Mouse (Mus musculus) spleen, adult 2 months (tissue): Measurements from ENCODE around the gene B3galnt2. TPM values are rescaled to one million over a fixed set of nuclear protein-coding genes. Genes with fewer than 3 reads are reported as not detected.
A peak's percentile ranks its signal among the peaks of the same experiment; 100 is the strongest.

Experiments used
- DNase-seq, 2 experiments: peaks; one replicate each; pipeline versions ENCODE4 v3.0.0 to v3.0.0-alpha.2; 2012 to 2021; ENCODE audit warnings: low spot score in 2 of 2, low read depth in 1 of 2
- H3K27ac ChIP-seq: fragments of 200-500 bp; 2 replicates; pipeline ENCODE4 v1.5.1; 2012; ENCODE audit warnings: low read length, inconsistent platforms; ENCODE audit not compliant: insufficient read depth
- H3K27me3 ChIP-seq: fragments of 200-500 bp; 2 replicates; pipeline ENCODE4 v1.6.1; 2012; ENCODE audit warnings: mild to moderate bottlenecking, moderate library complexity, low read length, inconsistent platforms; ENCODE audit not compliant: control insufficient read depth, insufficient read depth
- H3K36me3 ChIP-seq: fragments of 200-500 bp; 2 replicates; pipeline ENCODE4 v1.6.1; 2012; ENCODE audit warnings: mild to moderate bottlenecking, low read length, inconsistent platforms; ENCODE audit not compliant: control insufficient read depth, insufficient read depth
- H3K4me1 ChIP-seq: fragments of 200-500 bp; 2 replicates; pipeline ENCODE4 v1.6.1; 2011; ENCODE audit warnings: inconsistent platforms; ENCODE audit not compliant: control insufficient read depth, insufficient read depth, insufficient read length
- H3K4me3 ChIP-seq: fragments of 200-500 bp; 2 replicates; pipeline ENCODE4 v1.5.1; 2011; ENCODE audit warnings: mild to moderate bottlenecking, inconsistent platforms; ENCODE audit not compliant: insufficient read depth, insufficient read length; ENCODE audit errors: extremely low read depth
- CTCF ChIP-seq: fragments of 200-500 bp; IDR thresholded peaks from 2 replicates; pipeline ENCODE4 v1.5.1; 2011; ENCODE audit warnings: mild to moderate bottlenecking, inconsistent platforms; ENCODE audit not compliant: insufficient read depth, insufficient read length, insufficient replicate concordance; ENCODE audit errors: extremely low read depth
- POLR2A ChIP-seq: fragments of 200-500 bp; IDR thresholded peaks from 2 replicates; pipeline ENCODE4 v1.6.1; 2011; ENCODE audit warnings: low read depth, low read length, inconsistent platforms
- WGBS: fragments of 180-500 bp; shearing (Covaris S2); methylation state at CpG from one replicate; pipeline ENCODE4 v1.1.7; 2018; 5-methylcytosine and 5-hydroxymethylcytosine counted together
- polyA plus RNA-seq: library from polyadenylated mRNA; depleted of rRNA; stranded (reverse); fragments of >200 nt; gene quantifications from 2 replicates; pipeline ENCODE4 v1.2.3, GENCODE M21; 2012; rRNA removed

Gene B3galnt2
- polyA plus RNA-seq, result 40.6 and 65.5 TPM in 2 replicates

GRCm38 (mm10) chr13:13953874-13954832, at the start of gene B3galnt2:
B3galnt2 (plus strand) TSS chr13:13954469.
- peak; percentile 96 to 98 for DNase-seq
- H3K27me3 ChIP-seq, result no peaks in the 10 kb centered on the region
- under 1% methylated on average over 77 of the region's 78 CpGs for WGBS
- peak within 1 kb of the TSS; percentile 81 for H3K4me3 ChIP-seq
- no peaks in the 10 kb centered on the region for H3K36me3 ChIP-seq
- TF ChIP-seq POLR2A (peak; percentile 74), CTCF (0 out of 2 replicates have a peak, but pooled peaks have one; percentile 2)
- peak within 1 kb of the TSS; percentile 63 for H3K27ac ChIP-seq
- no peaks in the 10 kb centered on the region for H3K4me1 ChIP-seq

- no peak for DNase-seq
- WGBS, result 65% methylated on average over 2 of the region's 2 CpGs
- TF ChIP-seq POLR2A (no peak), CTCF (no peak)
- H3K4me1 ChIP-seq, result no peaks in the 10 kb centered on the region
- H3K36me3 ChIP-seq, result no peaks in the 10 kb centered on the region
- H3K27me3 ChIP-seq, result no peaks in the 10 kb centered on the region
- no peak overlapping the region for H3K27ac ChIP-seq
- no peak overlapping the region for H3K4me3 ChIP-seq
Measured at GRCm38 (mm10) chr13:13911341-13911740, 42.9 kb upstream of the B3galnt2 start.

GRCm38 (mm10) chr13:13919396-13919795, 34.9 kb upstream of the B3galnt2 start:
- Histone ChIP-seq H3K4me1 (no peaks in the 10 kb centered on the region), H3K27me3 (no peaks in the 10 kb centered on the region; the same call in 1 of the 2 replicates), H3K27ac (no peak overlapping the region), H3K4me3 (no peak overlapping the region), H3K36me3 (no peaks in the 10 kb centered on the region)
- WGBS, result 94% methylated on average over 3 of the region's 3 CpGs
- no peak for TF ChIP-seq CTCF
- no peak for TF ChIP-seq POLR2A
- no peak for DNase-seq

GRCm38 (mm10) chr13:13922526-13922925, 31.7 kb upstream of the B3galnt2 start:
- Histone ChIP-seq H3K27me3 (no peaks in the 10 kb centered on the region; the same call in 1 of the 2 replicates), H3K27ac (no peak overlapping the region), H3K4me1 (no peaks in the 10 kb centered on the region), H3K36me3 (no peaks in the 10 kb centered on the region), H3K4me3 (no peak overlapping the region)
- TF ChIP-seq CTCF (no peak), POLR2A (no peak)
- DNase-seq, result no peak

GRCm38 (mm10) chr13:13929982-13930381, 24.3 kb upstream of the B3galnt2 start:
- no peaks in the 10 kb centered on the region for H3K4me1 ChIP-seq
- no peak overlapping the region for H3K27ac ChIP-seq
- WGBS, result 87% methylated on average over 2 of the region's 2 CpGs
- DNase-seq, result no peak
- H3K27me3 ChIP-seq, result no peaks in the 10 kb centered on the region
- no peaks in the 10 kb centered on the region for H3K36me3 ChIP-seq
- TF ChIP-seq POLR2A (no peak), CTCF (no peak)
- no peak overlapping the region for H3K4me3 ChIP-seq

GRCm38 (mm10) chr13:13954931-13955330, 662 bp downstream of the B3galnt2 start:
- Histone ChIP-seq H3K27me3 (no peaks in the 10 kb centered on the region), H3K4me3 (peak overlapping the region; percentile 81), H3K4me1 (no peaks in the 10 kb centered on the region), H3K27ac (peak overlapping the region; percentile 47), H3K36me3 (no peaks in the 10 kb centered on the region)
- under 1% methylated on average over 29 of the region's 29 CpGs for WGBS
- TF ChIP-seq POLR2A, result no peak
- TF ChIP-seq CTCF, result no peak
- peak; percentile 9 to 42 for DNase-seq

- DNase-seq, result no peak
- no peak overlapping the region for H3K4me3 ChIP-seq
- no peaks in the 10 kb centered on the region for H3K27me3 ChIP-seq
- TF ChIP-seq POLR2A, result no peak
- TF ChIP-seq CTCF, result no peak
- no peaks in the 10 kb centered on the region for H3K36me3 ChIP-seq
- H3K27ac ChIP-seq, result no peak overlapping the region
- 86% methylated on average over 4 of the region's 4 CpGs for WGBS
- H3K4me1 ChIP-seq, result no peaks in the 10 kb centered on the region
Measured at GRCm38 (mm10) chr13:13956686-13957085, 2.4 kb downstream of the B3galnt2 start.
